Mouse (Mus musculus): Measurements from ENCODE around the gene Cisd3.

Gene Cisd3

GRCm38 (mm10) chr11:97678301-97678700 lies 7.3 kb upstream of the Cisd3 start:
- in situ Hi-C loops (cut with MboI; ENCODE audit: low pct_unique_long_range_greater_than_20kb in 1 of 2, low sequenced_read_pairs in 2 of 2, unreplicated experiment in 1 of 2), result no loop called here

GRCm38 (mm10) chr11:97680430-97680829 lies 5.2 kb upstream of the Cisd3 start:
- in situ Hi-C loops (cut with MboI; ENCODE audit: low pct_unique_long_range_greater_than_20kb in 1 of 2, low sequenced_read_pairs in 2 of 2, unreplicated experiment in 1 of 2), result no loop called here

DNA sequence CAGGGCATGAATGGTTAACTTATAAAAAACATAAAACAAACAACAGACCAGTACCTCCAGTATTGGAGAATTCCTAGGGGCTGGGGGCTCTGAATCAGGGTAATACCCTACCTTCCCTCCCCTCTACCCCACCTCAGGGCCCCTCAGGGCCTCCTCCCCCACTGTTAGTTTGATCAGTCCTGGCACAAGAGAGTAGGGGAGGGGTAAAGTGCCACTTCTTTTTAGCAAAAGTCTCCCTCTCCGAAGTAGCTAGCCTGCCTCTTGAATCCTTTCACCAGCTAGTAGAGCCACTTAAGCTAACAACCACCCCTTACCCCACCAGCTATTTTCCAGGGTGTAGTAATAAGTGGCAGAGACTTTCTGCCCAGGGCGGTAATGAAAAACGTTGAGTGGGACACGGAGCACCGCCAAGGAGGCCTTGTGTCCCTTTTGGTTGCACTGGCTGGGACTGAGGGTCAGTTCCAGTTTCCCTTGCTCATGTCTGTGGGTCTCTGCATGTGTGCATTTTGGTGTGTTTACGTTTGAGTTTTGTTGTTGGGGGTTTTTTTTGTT lies 3.0 kb upstream of the Cisd3 start:
- in situ Hi-C loops (cut with MboI; ENCODE audit: low pct_unique_long_range_greater_than_20kb in 1 of 2, low sequenced_read_pairs in 2 of 2, unreplicated experiment in 1 of 2), result no loop called here

DNA sequence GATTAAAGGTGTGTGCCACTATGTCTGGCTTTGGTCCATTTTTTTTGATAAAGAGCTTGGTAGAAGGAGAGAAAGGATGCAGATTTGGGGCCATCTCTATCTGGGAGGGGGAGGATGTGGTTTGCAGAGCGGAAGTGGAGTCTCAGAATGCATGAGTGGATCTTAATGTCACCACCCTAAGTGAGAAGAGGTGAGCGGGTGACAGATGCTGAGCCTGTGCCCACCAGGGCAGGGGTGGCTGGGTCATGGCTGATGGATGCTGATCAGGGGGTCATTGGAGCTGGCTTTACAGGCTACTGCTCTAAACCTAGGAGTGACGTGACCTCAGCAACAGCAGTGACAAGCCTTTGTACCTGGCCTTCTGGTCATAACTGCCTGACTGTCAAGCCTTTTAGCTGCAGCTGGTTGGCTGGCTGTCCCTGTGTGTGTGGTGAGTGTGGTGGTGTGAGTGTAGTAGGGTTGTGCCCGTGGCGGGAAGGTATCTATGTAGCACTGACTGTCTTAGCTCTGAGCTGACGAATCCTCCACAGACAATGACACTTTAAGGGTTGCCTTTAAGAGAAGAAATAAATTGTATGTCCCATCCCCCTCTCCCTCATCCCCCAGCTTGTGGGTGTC lies 1.5 kb upstream of the Cisd3 start:
- in situ Hi-C loops (cut with MboI; ENCODE audit: low pct_unique_long_range_greater_than_20kb in 1 of 2, low sequenced_read_pairs in 2 of 2, unreplicated experiment in 1 of 2), result no loop called here

DNA sequence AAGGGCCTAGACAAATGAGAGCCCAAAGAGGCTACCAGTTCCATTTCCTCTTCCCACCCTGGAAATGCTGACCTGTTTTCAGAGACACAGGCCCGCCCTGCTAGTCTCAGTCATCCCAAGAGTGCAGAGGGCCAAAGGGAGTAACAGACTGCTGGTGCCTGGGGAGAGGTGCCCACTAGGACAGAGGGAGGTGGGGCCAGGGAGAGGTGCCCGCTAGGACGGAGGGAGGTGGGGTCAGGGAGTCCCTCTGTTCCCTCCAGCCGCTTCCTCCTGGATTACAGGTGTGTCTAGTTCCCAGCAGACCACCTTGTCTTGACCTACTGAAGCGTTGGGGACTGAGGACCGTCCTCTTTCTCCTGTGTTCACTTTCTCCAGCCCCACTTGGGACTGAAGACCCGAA lies 860 bp upstream of the Cisd3 start:
- in situ Hi-C loops (cut with MboI; ENCODE audit: low pct_unique_long_range_greater_than_20kb in 1 of 2, low sequenced_read_pairs in 2 of 2, unreplicated experiment in 1 of 2), result no loop called here

DNA sequence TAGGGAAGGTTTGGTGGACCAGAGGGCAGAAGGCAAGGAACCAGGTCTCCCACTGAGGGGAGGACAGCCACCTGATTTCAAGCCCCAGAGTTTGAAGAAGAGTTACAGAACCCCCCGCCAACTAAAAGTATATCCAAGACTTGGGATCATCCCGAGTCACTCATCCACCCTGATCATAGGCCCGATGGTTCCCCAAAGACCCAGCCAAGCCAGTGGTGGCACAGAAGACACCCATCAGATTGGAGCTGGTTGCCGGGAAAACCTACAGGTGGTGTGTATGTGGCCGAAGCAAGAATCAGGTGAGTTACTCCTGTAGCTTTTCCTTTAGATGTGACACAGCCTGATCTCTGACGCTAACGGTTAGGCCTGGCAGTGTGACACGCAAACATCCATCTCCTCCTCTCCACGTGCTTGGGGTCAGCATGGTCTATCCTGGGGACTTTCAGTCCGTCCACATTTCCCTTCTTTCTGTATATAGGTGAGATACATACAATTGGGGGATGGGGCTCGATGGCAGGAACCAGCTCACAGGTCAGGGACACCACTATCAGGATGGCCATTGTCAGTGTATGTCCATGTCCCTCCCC lies 789 bp downstream of the Cisd3 start:
- in situ Hi-C loops (cut with MboI; ENCODE audit: low pct_unique_long_range_greater_than_20kb in 1 of 2, low sequenced_read_pairs in 2 of 2, unreplicated experiment in 1 of 2), result no loop called here

- in situ Hi-C loops (cut with MboI; ENCODE audit: low pct_unique_long_range_greater_than_20kb in 1 of 2, low sequenced_read_pairs in 2 of 2, unreplicated experiment in 1 of 2), result no loop called here
Observed at GRCm38 (mm10) chr11:97687061-97687460, 1.4 kb downstream of the Cisd3 start.

- in situ Hi-C loops (cut with MboI; ENCODE audit: low pct_unique_long_range_greater_than_20kb in 1 of 2, low sequenced_read_pairs in 2 of 2, unreplicated experiment in 1 of 2), result no loop called here
Observed at GRCm38 (mm10) chr11:97689861-97690260, 4.2 kb downstream of the Cisd3 start.

- in situ Hi-C loops (cut with MboI; ENCODE audit: low pct_unique_long_range_greater_than_20kb in 1 of 2, low sequenced_read_pairs in 2 of 2, unreplicated experiment in 1 of 2), result no loop called here
Observed at GRCm38 (mm10) chr11:97694435-97694834, 8.8 kb downstream of the Cisd3 start.

GRCm38 (mm10) chr11:97694921-97695711 lies 9.5 kb downstream of the Cisd3 start:
- in situ Hi-C loops (cut with MboI; ENCODE audit: low pct_unique_long_range_greater_than_20kb in 1 of 2, low sequenced_read_pairs in 2 of 2, unreplicated experiment in 1 of 2), result loop anchor here in 1 of 2 experiments (5.0 kb wide), 1 partner anchor 63 kb away; no protein-coding TSS in a partner anchor

GRCm38 (mm10) chr11:97695712-97696401 lies 10.2 kb downstream of the Cisd3 start:
- in situ Hi-C loops (cut with MboI; ENCODE audit: low pct_unique_long_range_greater_than_20kb in 1 of 2, low sequenced_read_pairs in 2 of 2, unreplicated experiment in 1 of 2), result loop anchor here in 1 of 2 experiments (5.0 kb wide), 1 partner anchor 64 kb away; no protein-coding TSS in a partner anchor

DNA sequence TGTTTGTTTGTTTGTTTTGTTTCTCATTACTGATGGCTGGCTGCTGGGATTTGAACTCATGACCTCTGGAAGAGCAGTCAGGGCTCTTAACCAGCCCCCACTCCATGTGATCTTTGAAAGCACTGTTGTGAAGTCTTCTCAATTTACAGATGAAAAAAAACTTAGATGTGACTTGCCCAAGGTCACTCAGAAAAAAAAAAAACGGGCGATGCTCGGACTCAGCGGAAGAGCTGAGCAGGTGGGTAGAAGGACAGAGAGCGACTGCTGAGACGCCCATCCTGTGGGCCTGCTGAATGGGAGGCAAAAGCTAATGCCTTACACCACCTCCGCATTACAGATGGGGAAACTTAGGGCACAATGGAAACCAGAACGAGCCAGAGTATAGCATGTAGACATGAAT lies 11.0 kb downstream of the Cisd3 start:
- in situ Hi-C loops (cut with MboI; ENCODE audit: low pct_unique_long_range_greater_than_20kb in 1 of 2, low sequenced_read_pairs in 2 of 2, unreplicated experiment in 1 of 2), result loop anchor here in 1 of 2 experiments (5.0 kb wide), 1 partner anchor 64 kb away; no protein-coding TSS in a partner anchor

- in situ Hi-C loops (cut with MboI; ENCODE audit: low pct_unique_long_range_greater_than_20kb in 1 of 2, low sequenced_read_pairs in 2 of 2, unreplicated experiment in 1 of 2), result loop anchor here in 1 of 2 experiments (5.0 kb wide), 1 partner anchor 65 kb away; no protein-coding TSS in a partner anchor
Observed at GRCm38 (mm10) chr11:97697199-97697890, 11.7 kb downstream of the Cisd3 start.

- in situ Hi-C loops (cut with MboI; ENCODE audit: low pct_unique_long_range_greater_than_20kb in 1 of 2, low sequenced_read_pairs in 2 of 2, unreplicated experiment in 1 of 2), result loop anchor here in 1 of 2 experiments (5.0 kb wide), 1 partner anchor 66 kb away; no protein-coding TSS in a partner anchor
Observed at GRCm38 (mm10) chr11:97697891-97698529, 12.4 kb downstream of the Cisd3 start.

GRCm38 (mm10) chr11:97698741-97699611 lies 13.3 kb downstream of the Cisd3 start:
- in situ Hi-C loops (cut with MboI; ENCODE audit: low pct_unique_long_range_greater_than_20kb in 1 of 2, low sequenced_read_pairs in 2 of 2, unreplicated experiment in 1 of 2), result loop anchor here in 1 of 2 experiments (5.0 kb wide), 1 partner anchor 67 kb away; no protein-coding TSS in a partner anchor

DNA sequence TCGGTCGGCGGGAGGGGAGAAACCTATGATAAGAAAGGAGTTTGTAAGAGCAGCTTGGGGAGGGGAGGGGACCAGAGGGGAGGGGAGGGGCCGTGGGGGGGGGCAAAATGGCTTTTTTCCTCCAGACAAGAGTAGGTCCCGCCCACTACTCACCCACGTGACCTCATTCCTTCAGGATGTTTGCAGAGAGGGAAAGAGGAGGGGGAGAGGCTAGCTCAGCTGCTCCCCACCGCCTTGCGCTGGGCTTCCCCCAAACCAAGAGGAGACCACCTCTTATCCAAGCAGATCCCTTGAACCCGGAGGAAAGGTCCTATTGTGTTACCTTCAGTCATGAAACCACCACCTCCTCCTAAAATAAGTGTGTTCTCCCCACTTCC lies 14.0 kb downstream of the Cisd3 start:
- in situ Hi-C loops (cut with MboI; ENCODE audit: low pct_unique_long_range_greater_than_20kb in 1 of 2, low sequenced_read_pairs in 2 of 2, unreplicated experiment in 1 of 2), result loop anchor here (5.0 kb wide), 3 partner anchors 38 to 67 kb away; no protein-coding TSS in a partner anchor

Measured in mouse embryonic stem cell (cell line).